Mouse (Mus musculus) E14TG2a.4 (cell line): ENCODE results near the gene Megf6.

Experiments
- CTCF ChIP-seq: conservative IDR thresholded peaks from 2 replicates; pipeline ENCODE4 v1.5.1; 2014; ENCODE audit warnings: low read length
- POU5F1 ChIP-seq: IDR thresholded peaks from 2 replicates; pipeline ENCODE4 v1.6.1; 2014; ENCODE audit warnings: low read length, borderline replicate concordance

GRCm38 (mm10) chr4:154186002-154186537, 15.5 kb downstream of the Megf6 start:
- TF ChIP-seq CTCF (no peak), POU5F1 (no peak)
